Mouse (Mus musculus) brain, embryonic 14.5 days (tissue): ENCODE results near the gene Rps4x.

ENCODE experiments used
- CTCF ChIP-seq: fragments of 200-500 bp; IDR thresholded peaks from 2 replicates; pipeline ENCODE4 v1.5.1; 2012; ENCODE audit warnings: inconsistent platforms, mild to moderate bottlenecking, moderate library complexity, borderline replicate concordance; ENCODE audit not compliant: insufficient read depth, insufficient read length; ENCODE audit errors: extremely low read depth
- POLR2A ChIP-seq: fragments of 200-500 bp; IDR thresholded peaks from 2 replicates; pipeline ENCODE4 v1.6.1; 2012; ENCODE audit warnings: mild to moderate bottlenecking, inconsistent platforms, borderline replicate concordance; ENCODE audit not compliant: poor library complexity, insufficient read depth, insufficient read length, severe bottlenecking; ENCODE audit errors: extremely low read depth

DNA sequence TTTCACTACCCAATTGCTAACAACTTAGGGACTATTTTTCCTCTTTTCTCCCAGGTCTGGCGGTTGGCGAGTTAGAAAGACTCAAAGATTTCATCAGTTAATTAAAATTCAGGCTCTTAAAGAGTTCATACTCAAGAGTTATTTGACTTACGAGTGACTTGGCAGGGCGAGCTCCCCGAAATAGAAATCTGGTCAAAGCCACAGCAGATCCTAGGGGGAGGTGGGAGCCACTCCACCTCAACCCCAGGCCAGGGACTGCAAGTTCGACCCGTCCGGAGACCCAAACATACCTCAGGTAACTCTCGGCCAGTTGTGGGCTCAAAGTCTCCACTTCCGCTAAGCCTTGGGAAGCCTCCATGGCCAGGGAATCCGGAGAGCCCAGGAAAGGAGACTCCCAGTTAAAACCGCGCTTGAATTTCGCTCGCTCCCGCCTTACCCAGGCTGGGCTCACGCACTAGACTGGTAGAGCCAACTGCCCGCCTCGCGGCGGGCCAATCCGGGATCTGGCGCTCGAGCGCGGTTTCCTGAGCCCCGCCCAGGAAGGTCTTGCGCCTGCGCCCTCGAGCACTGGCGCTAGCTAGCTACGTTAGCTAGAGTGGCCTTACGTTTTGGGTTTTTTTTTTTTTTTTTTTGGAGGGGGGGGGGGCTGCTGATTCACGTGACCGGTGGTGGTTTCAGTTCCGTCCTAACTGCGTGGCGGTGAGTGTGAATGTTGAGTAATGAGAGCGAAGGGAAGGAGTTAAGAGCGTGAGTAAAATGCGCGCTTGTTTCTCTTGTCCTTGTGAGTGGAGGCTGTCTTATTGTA lies 32.4 kb downstream of the Rps4x start, which contains the start of gene Ercc6l:
- TF ChIP-seq CTCF = no peak
- no peak for TF ChIP-seq POLR2A
